Mouse (Mus musculus): ENCODE measurements at regions not wholly inside any gene's neighbourhood (a gene's known extent, or its start where the extent isn't known, plus 50 kb on each side); places are given as distances from the start of the nearest gene placed in this dataset.

GRCm38 (mm10) chr1:125273752-125274151, 161.8 kb downstream of the Actr3 start:
- Histone ChIP-seq H3K9me3 (ENCODE audit: low read length) (no peaks in the 10 kb centered on the region), H3K27me3 (replicated peaks; ENCODE audit: insufficient read depth, low read length) (no peaks in the 10 kb centered on the region), H3K27ac (ENCODE audit: low read length) (no peak overlapping the region), H3K4me2 (replicated peaks; ENCODE audit: low read depth, low read length) (no peak overlapping the region), H3K36me3 (ENCODE audit: insufficient read depth, low read length) (no peaks in the 10 kb centered on the region), H3K9ac (replicated peaks; ENCODE audit: low read depth) (no peak overlapping the region), H3K4me1 (ENCODE audit: insufficient read depth, low read depth, low read length) (no peaks in the 10 kb centered on the region), H3K4me3 (ENCODE audit: low read depth, low read length) (no peak overlapping the region)
- no peak for ATAC-seq
- DNase-seq (ENCODE audit: low spot score), result no peak
- TF ChIP-seq EP300 (IDR thresholded peaks at IDR 0.05), result no peak
- TF ChIP-seq CTCF (IDR thresholded peaks at IDR 0.05), result no peak
- WGBS, result 44% methylated on average over 2 of the region's 2 CpGs

- Histone ChIP-seq H3K4me1 (ENCODE audit: insufficient read depth, low read depth, low read length) (no peaks in the 10 kb centered on the region), H3K27ac (ENCODE audit: low read length) (no peak overlapping the region), H3K4me3 (ENCODE audit: low read depth, low read length) (no peak overlapping the region), H3K4me2 (replicated peaks; ENCODE audit: low read depth, low read length) (no peak overlapping the region), H3K27me3 (replicated peaks; ENCODE audit: insufficient read depth, low read length) (no peaks in the 10 kb centered on the region), H3K9me3 (ENCODE audit: low read length) (no peaks in the 10 kb centered on the region), H3K9ac (replicated peaks; ENCODE audit: low read depth) (no peak overlapping the region), H3K36me3 (ENCODE audit: insufficient read depth, low read length) (no peaks in the 10 kb centered on the region)
- WGBS, result 61% methylated on average over 6 of the region's 6 CpGs
- DNase-seq (ENCODE audit: low spot score) (no peak), ATAC-seq (no peak)
- TF ChIP-seq EP300 (IDR thresholded peaks at IDR 0.05) (no peak), CTCF (IDR thresholded peaks at IDR 0.05) (no peak)
These were observed 171.8 kb downstream of the Actr3 start for GRCm38 (mm10) chr1:125263684-125264083.

- Histone ChIP-seq H3K4me1 (ENCODE audit: insufficient read depth, low read depth, low read length) (no peaks in the 10 kb centered on the region), H3K9me3 (ENCODE audit: low read length) (no peaks in the 10 kb centered on the region), H3K4me3 (ENCODE audit: low read depth, low read length) (no peak overlapping the region), H3K27me3 (replicated peaks; ENCODE audit: insufficient read depth, low read length) (no peaks in the 10 kb centered on the region), H3K36me3 (ENCODE audit: insufficient read depth, low read length) (no peaks in the 10 kb centered on the region), H3K9ac (replicated peaks; ENCODE audit: low read depth) (no peak overlapping the region), H3K27ac (ENCODE audit: low read length) (no peak overlapping the region), H3K4me2 (replicated peaks; ENCODE audit: low read depth, low read length) (no peak overlapping the region)
- DNase-seq (ENCODE audit: low spot score), result no peak
- no peak for TF ChIP-seq CTCF (IDR thresholded peaks at IDR 0.05)
- no peak for TF ChIP-seq EP300 (IDR thresholded peaks at IDR 0.05)
- no peak for ATAC-seq
- WGBS, result 78% methylated on average over 6 of the region's 6 CpGs
These were observed 172.5 kb downstream of the Actr3 start for GRCm38 (mm10) chr1:125263068-125263467.

GRCm38 (mm10) chr1:125242345-125242744, 193.2 kb downstream of the Actr3 start:
- ATAC-seq (no peak), DNase-seq (ENCODE audit: low spot score) (no peak)
- no peak overlapping the region for H3K4me3 ChIP-seq (ENCODE audit: low read depth, low read length)
- H3K4me1 ChIP-seq (ENCODE audit: insufficient read depth, low read depth, low read length), result no peaks in the 10 kb centered on the region
- no peak overlapping the region for H3K9ac ChIP-seq (replicated peaks; ENCODE audit: low read depth)
- H3K9me3 ChIP-seq (ENCODE audit: low read length), result no peaks in the 10 kb centered on the region
- 81% methylated on average over 7 of the region's 7 CpGs for WGBS
- no peak overlapping the region for H3K27ac ChIP-seq (ENCODE audit: low read length)
- no peaks in the 10 kb centered on the region for H3K27me3 ChIP-seq (replicated peaks; ENCODE audit: insufficient read depth, low read length)
- TF ChIP-seq CTCF (IDR thresholded peaks at IDR 0.05), result no peak
- TF ChIP-seq EP300 (IDR thresholded peaks at IDR 0.05), result no peak
- H3K36me3 ChIP-seq (ENCODE audit: insufficient read depth, low read length), result no peaks in the 10 kb centered on the region
- H3K4me2 ChIP-seq (replicated peaks; ENCODE audit: low read depth, low read length), result no peak overlapping the region

- TF ChIP-seq CTCF (IDR thresholded peaks at IDR 0.05) (no peak), EP300 (IDR thresholded peaks at IDR 0.05) (no peak)
- Histone ChIP-seq H3K9ac (replicated peaks; ENCODE audit: low read depth) (no peak overlapping the region), H3K4me3 (ENCODE audit: low read depth, low read length) (no peak overlapping the region), H3K27ac (ENCODE audit: low read length) (no peak overlapping the region), H3K36me3 (ENCODE audit: insufficient read depth, low read length) (no peaks in the 10 kb centered on the region), H3K4me2 (replicated peaks; ENCODE audit: low read depth, low read length) (no peak overlapping the region), H3K4me1 (ENCODE audit: insufficient read depth, low read depth, low read length) (no peaks in the 10 kb centered on the region), H3K27me3 (replicated peaks; ENCODE audit: insufficient read depth, low read length) (no peaks in the 10 kb centered on the region), H3K9me3 (ENCODE audit: low read length) (no peaks in the 10 kb centered on the region)
- DNase-seq (ENCODE audit: low spot score) (no peak), ATAC-seq (no peak)
- WGBS, result 88% methylated on average over 1 of the region's 1 CpGs
These were observed 193.8 kb downstream of the Actr3 start for GRCm38 (mm10) chr1:125241717-125242116.

GRCm38 (mm10) chr1:125237595-125237988, 197.9 kb downstream of the Actr3 start:
- WGBS, result 60% methylated on average over 3 of the region's 3 CpGs
- no peak for ATAC-seq
- DNase-seq (ENCODE audit: low spot score), result no peak
- no peak overlapping the region for H3K4me3 ChIP-seq (ENCODE audit: low read depth, low read length)
- H3K4me1 ChIP-seq (ENCODE audit: insufficient read depth, low read depth, low read length), result no peaks in the 10 kb centered on the region
- no peaks in the 10 kb centered on the region for H3K36me3 ChIP-seq (ENCODE audit: insufficient read depth, low read length)
- no peak for TF ChIP-seq CTCF (IDR thresholded peaks at IDR 0.05)
- TF ChIP-seq EP300 (IDR thresholded peaks at IDR 0.05), result no peak
- no peak overlapping the region for H3K4me2 ChIP-seq (replicated peaks; ENCODE audit: low read depth, low read length)
- H3K9me3 ChIP-seq (ENCODE audit: low read length), result no peaks in the 10 kb centered on the region
- no peaks in the 10 kb centered on the region for H3K27me3 ChIP-seq (replicated peaks; ENCODE audit: insufficient read depth, low read length)
- no peak overlapping the region for H3K27ac ChIP-seq (ENCODE audit: low read length)
- H3K9ac ChIP-seq (replicated peaks; ENCODE audit: low read depth), result no peak overlapping the region

- no peak overlapping the region for H3K4me2 ChIP-seq (replicated peaks; ENCODE audit: low read depth, low read length)
- no peaks in the 10 kb centered on the region for H3K36me3 ChIP-seq (ENCODE audit: insufficient read depth, low read length)
- no peaks in the 10 kb centered on the region for H3K9me3 ChIP-seq (ENCODE audit: low read length)
- no peak for TF ChIP-seq CTCF (IDR thresholded peaks at IDR 0.05)
- TF ChIP-seq EP300 (IDR thresholded peaks at IDR 0.05), result no peak
- DNase-seq (ENCODE audit: low spot score) (no peak), ATAC-seq (no peak)
- H3K27me3 ChIP-seq (replicated peaks; ENCODE audit: insufficient read depth, low read length), result no peaks in the 10 kb centered on the region
- H3K27ac ChIP-seq (ENCODE audit: low read length), result no peak overlapping the region
- H3K4me1 ChIP-seq (ENCODE audit: insufficient read depth, low read depth, low read length), result no peaks in the 10 kb centered on the region
- H3K4me3 ChIP-seq (ENCODE audit: low read depth, low read length), result no peak overlapping the region
- no peak overlapping the region for H3K9ac ChIP-seq (replicated peaks; ENCODE audit: low read depth)
- 81% methylated on average over 10 of the region's 10 CpGs for WGBS
These were observed 198.5 kb downstream of the Actr3 start for GRCm38 (mm10) chr1:125236948-125237594.
